In genomic region chr17:43490371-43490770, GRCm38 (mm10) we compare ENCODE assay signal across 13 mouse cellular contexts. TPM values are rescaled to one million over a fixed set of nuclear protein-coding genes. Genes with fewer than 3 reads are reported as not detected.
"Had no signal": no experiment of that assay in that cellular context is flagged by ENCODE, and none has a peak within 500 bp of the region (broad histone marks: within the 10 kb centered on the region; RNA-seq: fewer than 3 reads in every experiment).

No protein-coding gene starts in this region.

RNA-seq across cellular contexts. Expression of gene Mep1a, which starts 12.2 kb away (rescaled TPM):
- polyA plus RNA-seq: cerebellum, adult 2 months; embryonic facial prominence, embryonic 10.5 days; embryonic facial prominence, embryonic 11.5 days; embryonic facial prominence, embryonic 12.5 days; erythroblast, embryonic 14.5 days; forebrain, embryonic 10.5 days; forebrain, embryonic 11.5 days; forebrain, embryonic 12.5 days; forebrain, embryonic 14.5 days; forebrain, embryonic 15.5 days; forebrain, embryonic 16.5 days; heart, adult 2 months had no signal

RNA-seq across cellular contexts. Expression of gene Ankrd66, which starts 53.1 kb away (rescaled TPM):
- polyA plus RNA-seq: embryonic facial prominence, embryonic 12.5 days; embryonic facial prominence, embryonic 13.5 days; erythroblast, embryonic 14.5 days; forebrain, embryonic 11.5 days; forebrain, embryonic 12.5 days had no signal
